Mouse (Mus musculus): ENCODE measurements at regions not wholly inside any gene's neighbourhood (a gene's known extent, or its start where the extent isn't known, plus 50 kb on each side); places are given as distances from the start of the nearest gene placed in this dataset.

DNA sequence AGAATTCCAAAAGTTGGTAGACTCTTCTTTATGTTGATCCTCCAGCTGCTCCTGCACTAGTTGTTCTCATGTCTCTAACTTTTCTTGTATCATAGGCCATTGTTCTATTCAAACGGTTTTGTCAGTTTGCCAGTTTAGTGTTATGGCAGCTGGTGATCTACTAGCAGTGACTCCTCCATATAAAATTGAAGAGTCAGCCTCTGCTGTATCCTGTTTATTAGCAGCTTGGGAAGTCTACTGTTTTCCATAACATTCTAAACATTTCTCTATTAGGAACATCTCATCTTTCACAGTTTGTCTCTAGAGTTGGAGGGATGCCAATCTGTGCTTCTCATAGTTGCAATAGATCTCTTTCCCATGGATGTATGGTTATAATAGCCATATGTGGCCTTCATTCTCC lies 58.6 kb downstream of the Drd1 start:
- no peaks in the 10 kb centered on the region for H3K4me1 ChIP-seq (ENCODE audit: control insufficient read depth, insufficient read depth, low read length)
- H3K4me3 ChIP-seq (ENCODE audit: low read length), result no peak overlapping the region
- H3K27me3 ChIP-seq (replicated peaks; ENCODE audit: control insufficient read depth, insufficient read depth, low read length), result no peaks in the 10 kb centered on the region
- H3K9me3 ChIP-seq (ENCODE audit: control insufficient read depth, low read length), result no peaks in the 10 kb centered on the region
- WGBS, result 47% methylated on average over 1 of the region's 1 CpGs
- no peak overlapping the region for H3K4me2 ChIP-seq (ENCODE audit: low read depth, low read length)
- H3K36me3 ChIP-seq (ENCODE audit: control insufficient read depth, insufficient read depth, low read length), result no peaks in the 10 kb centered on the region
- no peak for ATAC-seq
- no peak overlapping the region for H3K9ac ChIP-seq (ENCODE audit: low read depth, low read length)
- no peak overlapping the region for H3K27ac ChIP-seq (ENCODE audit: low read length)

DNA sequence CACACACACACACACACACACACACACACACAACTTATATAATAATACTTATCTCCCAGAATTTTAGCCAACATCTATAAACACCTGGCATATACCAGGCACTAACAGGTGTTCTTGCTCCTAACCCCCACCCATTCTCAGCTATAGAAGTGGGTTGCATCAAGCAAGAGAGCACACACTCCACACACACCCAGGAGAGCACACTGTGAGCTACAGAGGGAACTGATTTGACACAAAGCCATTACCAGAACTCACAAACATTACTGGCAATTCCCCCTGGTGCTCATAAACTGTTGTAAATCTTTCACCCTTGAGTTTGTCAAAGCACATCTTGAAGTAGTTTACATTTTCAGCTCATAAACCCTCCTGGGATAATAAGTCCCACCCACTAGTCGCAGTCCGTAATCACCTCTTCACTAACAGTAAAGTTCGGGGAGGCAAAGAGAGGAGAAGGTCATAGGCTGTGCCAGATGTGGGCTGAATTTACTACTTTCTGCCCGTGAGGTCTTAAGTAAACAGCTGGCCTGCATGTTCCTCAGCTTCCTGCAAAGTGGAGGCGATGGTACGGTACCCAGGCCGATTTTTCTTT lies 62.5 kb downstream of the Drd1 start:
- no peak overlapping the region for H3K4me3 ChIP-seq (ENCODE audit: low read length)
- H3K4me2 ChIP-seq (ENCODE audit: low read depth, low read length), result no peak overlapping the region
- H3K9me3 ChIP-seq (ENCODE audit: control insufficient read depth, low read length), result no peaks in the 10 kb centered on the region
- no peak for ATAC-seq
- H3K9ac ChIP-seq (ENCODE audit: low read depth, low read length), result no peak overlapping the region
- no peak overlapping the region for H3K27ac ChIP-seq (ENCODE audit: low read length)
- WGBS, result 21% methylated on average over 7 of the region's 7 CpGs
- H3K27me3 ChIP-seq (replicated peaks; ENCODE audit: control insufficient read depth, insufficient read depth, low read length), result no peaks in the 10 kb centered on the region
- no peaks in the 10 kb centered on the region for H3K36me3 ChIP-seq (ENCODE audit: control insufficient read depth, insufficient read depth, low read length)
- no peaks in the 10 kb centered on the region for H3K4me1 ChIP-seq (ENCODE audit: control insufficient read depth, insufficient read depth, low read length)

DNA sequence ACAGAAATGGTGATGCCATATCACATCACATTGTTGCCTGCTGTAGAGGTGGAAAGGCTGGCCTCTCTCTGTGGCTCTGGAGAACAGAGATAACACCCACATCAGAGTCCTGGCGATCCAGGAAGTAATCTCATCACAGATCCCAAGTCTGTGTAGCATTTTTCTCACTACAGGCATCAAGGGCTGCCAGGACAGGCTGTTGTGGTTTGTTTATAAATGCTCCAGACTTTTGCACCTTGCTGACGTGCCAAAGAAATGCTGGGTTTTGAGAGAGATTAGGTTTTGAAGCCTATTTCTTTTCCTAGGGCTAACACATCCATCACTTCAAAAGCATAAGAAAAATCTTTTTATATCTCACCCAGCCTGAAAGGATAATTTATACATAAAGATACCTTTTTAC lies 76.3 kb downstream of the Drd1 start:
- Histone ChIP-seq H3K36me3 (ENCODE audit: control insufficient read depth, insufficient read depth, low read length) (no peaks in the 10 kb centered on the region), H3K27ac (ENCODE audit: low read length) (no peak overlapping the region), H3K4me1 (ENCODE audit: control insufficient read depth, insufficient read depth, low read length) (no peaks in the 10 kb centered on the region), H3K4me2 (ENCODE audit: low read depth, low read length) (no peak overlapping the region), H3K27me3 (replicated peaks; ENCODE audit: control insufficient read depth, insufficient read depth, low read length) (no peaks in the 10 kb centered on the region), H3K9me3 (ENCODE audit: control insufficient read depth, low read length) (no peaks in the 10 kb centered on the region), H3K9ac (ENCODE audit: low read depth, low read length) (no peak overlapping the region), H3K4me3 (ENCODE audit: low read length) (no peak overlapping the region)
- WGBS, result 39% methylated on average over 2 of the region's 2 CpGs
- no peak for ATAC-seq

- Histone ChIP-seq H3K27ac (ENCODE audit: low read length) (no peak overlapping the region), H3K36me3 (ENCODE audit: control insufficient read depth, insufficient read depth, low read length) (no peaks in the 10 kb centered on the region), H3K27me3 (replicated peaks; ENCODE audit: control insufficient read depth, insufficient read depth, low read length) (no peaks in the 10 kb centered on the region), H3K4me2 (ENCODE audit: low read depth, low read length) (no peak overlapping the region), H3K9ac (ENCODE audit: low read depth, low read length) (no peak overlapping the region), H3K4me1 (ENCODE audit: control insufficient read depth, insufficient read depth, low read length) (no peaks in the 10 kb centered on the region), H3K4me3 (ENCODE audit: low read length) (no peak overlapping the region), H3K9me3 (ENCODE audit: control insufficient read depth, low read length) (no peaks in the 10 kb centered on the region)
- no peak for ATAC-seq
- 76% methylated on average over 2 of the region's 2 CpGs for WGBS
Observed at GRCm38 (mm10) chr13:53969421-53969820, 86.1 kb downstream of the Drd1 start.

DNA sequence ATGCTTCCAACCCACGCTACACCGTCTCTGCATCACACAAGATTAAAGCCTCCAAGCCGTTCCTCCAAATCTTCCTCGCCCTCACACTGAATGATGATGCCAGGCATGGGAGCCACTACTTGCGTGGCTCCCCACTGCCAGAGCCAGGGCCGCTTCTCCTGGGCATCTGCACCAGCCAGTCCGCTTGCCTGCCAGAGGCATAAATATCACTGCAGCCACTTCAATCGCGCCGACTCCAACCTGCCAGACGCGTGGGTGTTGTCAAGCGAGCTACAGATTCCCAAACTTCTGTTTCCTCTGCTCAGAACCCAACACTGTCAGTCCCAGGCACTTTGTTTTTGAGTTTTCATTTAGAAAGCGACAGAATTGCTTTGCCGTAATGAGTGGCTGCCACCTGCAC lies 99.3 kb downstream of the Drd1 start:
- no peak overlapping the region for H3K9ac ChIP-seq (ENCODE audit: low read depth, low read length)
- H3K4me3 ChIP-seq (ENCODE audit: low read length), result no peak overlapping the region
- no peaks in the 10 kb centered on the region for H3K27me3 ChIP-seq (replicated peaks; ENCODE audit: control insufficient read depth, insufficient read depth, low read length)
- no peaks in the 10 kb centered on the region for H3K36me3 ChIP-seq (ENCODE audit: control insufficient read depth, insufficient read depth, low read length)
- no peak overlapping the region for H3K4me2 ChIP-seq (ENCODE audit: low read depth, low read length)
- no peak for ATAC-seq
- WGBS, result 87% methylated on average over 15 of the region's 15 CpGs
- H3K4me1 ChIP-seq (ENCODE audit: control insufficient read depth, insufficient read depth, low read length), result no peaks in the 10 kb centered on the region
- H3K27ac ChIP-seq (ENCODE audit: low read length), result no peak overlapping the region
- peaks cover 4% of the 10 kb centered on the region for H3K9me3 ChIP-seq (ENCODE audit: control insufficient read depth, low read length)

DNA sequence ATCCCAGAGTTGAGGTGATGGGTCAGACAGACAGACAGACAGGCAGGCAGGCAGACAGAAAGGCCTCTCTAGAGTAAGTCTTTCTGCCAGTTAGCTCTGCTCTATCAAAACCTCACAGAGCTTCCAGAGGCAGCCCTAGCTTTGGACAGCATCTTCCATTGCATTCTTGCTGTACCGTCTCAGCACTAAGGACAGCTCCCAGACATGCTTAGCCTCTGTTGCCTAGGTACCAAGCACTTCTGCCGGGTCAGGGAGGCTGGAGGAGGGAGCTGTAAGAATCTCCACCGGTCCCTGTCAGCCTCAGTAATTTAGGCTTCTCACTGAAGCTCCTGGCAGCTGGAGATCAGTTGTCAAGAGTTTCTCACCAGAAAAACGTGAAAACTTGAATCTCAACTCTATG lies 107.4 kb downstream of the Drd1 start:
- Histone ChIP-seq H3K36me3 (ENCODE audit: control insufficient read depth, insufficient read depth, low read length) (no peaks in the 10 kb centered on the region), H3K4me1 (ENCODE audit: control insufficient read depth, insufficient read depth, low read length) (no peaks in the 10 kb centered on the region), H3K27ac (ENCODE audit: low read length) (no peak overlapping the region), H3K4me2 (ENCODE audit: low read depth, low read length) (no peak overlapping the region), H3K9me3 (ENCODE audit: control insufficient read depth, low read length) (peaks cover 4% of the 10 kb centered on the region), H3K9ac (ENCODE audit: low read depth, low read length) (no peak overlapping the region), H3K27me3 (replicated peaks; ENCODE audit: control insufficient read depth, insufficient read depth, low read length) (no peaks in the 10 kb centered on the region), H3K4me3 (ENCODE audit: low read length) (no peak overlapping the region)
- no peak for ATAC-seq
- 2% methylated on average over 4 of the region's 4 CpGs for WGBS

- no peak for ATAC-seq
- WGBS, result 59% methylated on average over 5 of the region's 5 CpGs
Observed at GRCm38 (mm10) chr13:53945681-53946080, 109.8 kb downstream of the Drd1 start.

GRCm38 (mm10) chr13:53941005-53941747 lies 114.3 kb downstream of the Drd1 start:
- Histone ChIP-seq H3K4me1 (ENCODE audit: control insufficient read depth, insufficient read depth, low read length) (no peaks in the 10 kb centered on the region), H3K27ac (ENCODE audit: low read length) (no peak overlapping the region), H3K4me2 (ENCODE audit: low read depth, low read length) (no peak overlapping the region), H3K4me3 (ENCODE audit: low read length) (no peak overlapping the region), H3K27me3 (replicated peaks; ENCODE audit: control insufficient read depth, insufficient read depth, low read length) (no peaks in the 10 kb centered on the region), H3K9ac (ENCODE audit: low read depth, low read length) (no peak overlapping the region), H3K36me3 (ENCODE audit: control insufficient read depth, insufficient read depth, low read length) (no peaks in the 10 kb centered on the region), H3K9me3 (ENCODE audit: control insufficient read depth, low read length) (no peaks in the 10 kb centered on the region)
- 81% methylated on average over 13 of the region's 13 CpGs for WGBS
- ATAC-seq, result no peak

More at GRCm38 (mm10) chr13:53945681-53946080, 109.8 kb downstream of the Drd1 start:
- Histone ChIP-seq H3K4me1 (ENCODE audit: control insufficient read depth, insufficient read depth, low read length) (no peaks in the 10 kb centered on the region), H3K4me2 (ENCODE audit: low read depth, low read length) (no peak overlapping the region), H3K9ac (ENCODE audit: low read depth, low read length) (no peak overlapping the region), H3K4me3 (ENCODE audit: low read length) (no peak overlapping the region), H3K36me3 (ENCODE audit: control insufficient read depth, insufficient read depth, low read length) (no peaks in the 10 kb centered on the region), H3K9me3 (ENCODE audit: control insufficient read depth, low read length) (no peaks in the 10 kb centered on the region), H3K27ac (ENCODE audit: low read length) (no peak overlapping the region), H3K27me3 (replicated peaks; ENCODE audit: control insufficient read depth, insufficient read depth, low read length) (no peaks in the 10 kb centered on the region)

DNA sequence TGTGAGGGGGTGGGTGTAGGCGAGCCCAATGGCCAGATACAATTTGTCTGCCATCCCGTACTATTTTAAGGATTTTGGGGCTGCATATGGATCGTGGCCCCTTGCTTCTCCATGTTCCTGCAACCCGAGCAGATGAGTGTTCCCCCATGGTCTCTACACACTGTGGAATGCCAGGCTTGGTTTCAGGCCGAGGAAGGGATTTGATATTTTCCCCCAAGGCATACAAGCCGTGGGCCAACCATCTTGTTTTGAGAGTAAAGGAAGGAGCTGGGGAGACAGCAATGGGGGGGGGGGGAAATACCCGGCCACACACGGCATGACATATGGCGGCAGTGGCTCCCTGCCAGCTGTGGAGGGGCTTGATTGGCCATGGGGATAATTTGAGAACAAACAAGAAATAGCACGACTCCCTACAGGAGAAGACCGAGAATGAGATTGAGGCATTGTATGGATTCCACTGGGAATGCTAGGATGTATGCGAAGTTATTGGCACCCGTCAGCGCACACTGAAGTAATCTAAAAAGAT lies 120.3 kb downstream of the Drd1 start:
- no peak for ATAC-seq
- Histone ChIP-seq H3K9ac (ENCODE audit: low read depth, low read length) (no peak overlapping the region), H3K4me2 (ENCODE audit: low read depth, low read length) (no peak overlapping the region), H3K36me3 (ENCODE audit: control insufficient read depth, insufficient read depth, low read length) (no peaks in the 10 kb centered on the region), H3K4me3 (ENCODE audit: low read length) (no peak overlapping the region), H3K4me1 (ENCODE audit: control insufficient read depth, insufficient read depth, low read length) (no peaks in the 10 kb centered on the region), H3K27me3 (replicated peaks; ENCODE audit: control insufficient read depth, insufficient read depth, low read length) (no peaks in the 10 kb centered on the region), H3K27ac (ENCODE audit: low read length) (no peak overlapping the region), H3K9me3 (ENCODE audit: control insufficient read depth, low read length) (no peaks in the 10 kb centered on the region)
- WGBS, result 88% methylated on average over 14 of the region's 14 CpGs
